ENCODE assay signal across 16 mouse cellular contexts in the genomic region with DNA sequence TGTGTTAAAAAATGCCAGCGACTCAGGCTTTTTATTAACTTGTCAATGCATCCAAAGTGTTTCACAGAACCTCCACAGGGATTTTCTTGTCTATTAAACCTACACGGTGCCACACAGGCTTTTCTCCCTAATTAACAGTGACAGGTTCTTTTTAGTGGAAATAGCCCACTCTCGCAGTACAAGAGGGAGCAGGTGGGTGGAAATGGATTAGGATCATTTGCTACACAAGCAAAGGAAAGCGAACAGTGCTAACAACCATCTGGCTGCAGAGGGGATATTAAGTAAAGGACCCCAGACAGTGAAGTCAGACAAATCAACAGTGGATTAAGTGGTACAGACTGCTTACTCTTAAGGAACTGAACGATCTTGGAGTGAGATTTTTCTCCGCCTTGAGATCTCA. TPM values are rescaled to one million over a fixed set of nuclear protein-coding genes. Genes with fewer than 3 reads are reported as not detected.
A peak's percentile ranks its signal among the peaks of the same experiment; 100 is the strongest.
DNase-seq lines count a peak whose midpoint lies in the region; ATAC-seq and TF ChIP-seq lines count a peak whose summit lies in the region.
"Had no signal": no experiment of that assay in that cellular context is flagged by ENCODE, and none has a peak within 500 bp of the region (broad histone marks: within the 10 kb centered on the region; RNA-seq: fewer than 3 reads in every experiment).

No protein-coding gene starts in this region.

- 34% methylated on average over 6 of the region's 6 CpGs for WGBS in forebrain, postnatal 0 days
- 41% methylated on average over 6 of the region's 6 CpGs for WGBS in midbrain, embryonic 14.5 days
- WGBS in heart, embryonic 11.5 days (ENCODE audit: insufficient replicate concordance) = 74% methylated on average over 6 of the region's 6 CpGs

- H3K27ac ChIP-seq in forebrain, postnatal 0 days (ENCODE audit: low read depth, low read length) = no peak overlapping the region
- H3K27ac ChIP-seq in midbrain, embryonic 14.5 days (replicated peaks; ENCODE audit: low read depth, low read length) = no peak overlapping the region
- H3K27ac ChIP-seq in heart, embryonic 11.5 days (ENCODE audit: low read depth, low read length) = no peak overlapping the region
- H3K27ac ChIP-seq: kidney, postnatal 0 days; liver, embryonic 13.5 days; lung, embryonic 15.5 days; neural tube, embryonic 13.5 days; stomach, postnatal 0 days had no signal

- DNase-seq in Muller cell, postnatal 12 days (ENCODE audit: inconsistent ontology term) = peak; percentile 24
- peak; percentile 93 for DNase-seq in brain, embryonic 14.5 days (ENCODE audit: low read depth)
- DNase-seq in forebrain, postnatal 0 days = peak; percentile 18
- peak; percentile 71 for DNase-seq in midbrain, embryonic 14.5 days
- no peak for DNase-seq in left cerebral cortex, postnatal 25 days (ENCODE audit: low spot score in 2 of 2)
- DNase-seq in adrenal gland, postnatal 14 days = no peak
- DNase-seq: cerebellum, adult 2 months; liver, embryonic 13.5 days; thymus, postnatal 14 days had no signal

- H3K9ac ChIP-seq in forebrain, postnatal 0 days = no peak overlapping the region
- H3K9ac ChIP-seq in midbrain, embryonic 14.5 days (replicated peaks; ENCODE audit: low read length) = no peak overlapping the region
- H3K9ac ChIP-seq in heart, embryonic 11.5 days (ENCODE audit: low read depth, low read length) = no peak overlapping the region
- H3K9ac ChIP-seq: heart, embryonic 12.5 days; liver, embryonic 13.5 days; lung, embryonic 15.5 days; neural tube, embryonic 13.5 days had no signal

- no peak for TF ChIP-seq POLR2A in brain, embryonic 14.5 days (IDR thresholded peaks at IDR 0.05; ENCODE audit: borderline replicate concordance, extremely low read depth, insufficient read depth, insufficient read length, poor library complexity, severe bottlenecking)

- no peaks in the 10 kb centered on the region for H3K27me3 ChIP-seq in forebrain, postnatal 0 days (ENCODE audit: insufficient read depth, low read length)
- H3K27me3 ChIP-seq in midbrain, embryonic 14.5 days (ENCODE audit: control insufficient read depth, insufficient read depth, low read length) = no peaks in the 10 kb centered on the region
- no peaks in the 10 kb centered on the region for H3K27me3 ChIP-seq in heart, embryonic 11.5 days (ENCODE audit: control insufficient read depth, insufficient read depth, low read length)
- H3K27me3 ChIP-seq: heart, embryonic 12.5 days; liver, embryonic 13.5 days; lung, embryonic 15.5 days; neural tube, embryonic 13.5 days had no signal

- intact Hi-C loops in left cerebral cortex, postnatal 25 days (cut with DNase I) = no loop called here

- H3K9me3 ChIP-seq in forebrain, postnatal 0 days (ENCODE audit: low read length) = no peaks in the 10 kb centered on the region
- H3K9me3 ChIP-seq in midbrain, embryonic 14.5 days (ENCODE audit: control insufficient read depth, low read length) = no peaks in the 10 kb centered on the region
- no peaks in the 10 kb centered on the region for H3K9me3 ChIP-seq in heart, embryonic 11.5 days (replicated peaks; ENCODE audit: control insufficient read depth, low read length)
- H3K9me3 ChIP-seq: heart, embryonic 12.5 days; liver, embryonic 13.5 days; lung, embryonic 15.5 days; neural tube, embryonic 13.5 days had no signal

- H3K4me3 ChIP-seq in forebrain, postnatal 0 days (ENCODE audit: low read depth, low read length) = no peak overlapping the region
- no peak overlapping the region for H3K4me3 ChIP-seq in midbrain, embryonic 14.5 days (replicated peaks; ENCODE audit: low read depth, low read length)
- H3K4me3 ChIP-seq in heart, embryonic 11.5 days (ENCODE audit: low read depth, low read length) = no peak overlapping the region
- H3K4me3 ChIP-seq: heart, embryonic 12.5 days; liver, embryonic 13.5 days; lung, embryonic 15.5 days; neural tube, embryonic 13.5 days had no signal

- no peaks in the 10 kb centered on the region for H3K36me3 ChIP-seq in forebrain, postnatal 0 days (ENCODE audit: insufficient read depth)
- H3K36me3 ChIP-seq in midbrain, embryonic 14.5 days (ENCODE audit: control insufficient read depth, insufficient read depth, low read length) = no peaks in the 10 kb centered on the region
- no peaks in the 10 kb centered on the region for H3K36me3 ChIP-seq in heart, embryonic 11.5 days (ENCODE audit: control insufficient read depth, insufficient read depth, low read length)
- H3K36me3 ChIP-seq: heart, embryonic 12.5 days; liver, embryonic 13.5 days; lung, embryonic 15.5 days; neural tube, embryonic 13.5 days had no signal

- ATAC-seq in forebrain, postnatal 0 days = peak; percentile 73; the same call in 1 of the 2 replicates
- peak; percentile 86 for ATAC-seq in midbrain, embryonic 14.5 days (ENCODE audit: low FRiP score, low TSS enrichment)
- ATAC-seq in heart, embryonic 11.5 days (replicated peaks; ENCODE audit: insufficient number of reproducible peaks, low FRiP score, low TSS enrichment) = no peak
- ATAC-seq: intestine, embryonic 16.5 days had no signal

- no peaks in the 10 kb centered on the region for H3K4me1 ChIP-seq in forebrain, postnatal 0 days (ENCODE audit: insufficient read depth)
- no peaks in the 10 kb centered on the region for H3K4me1 ChIP-seq in midbrain, embryonic 14.5 days (ENCODE audit: control insufficient read depth, insufficient read depth, low read length)
- H3K4me1 ChIP-seq in heart, embryonic 11.5 days (ENCODE audit: control insufficient read depth, insufficient read depth, low read length) = no peaks in the 10 kb centered on the region
- H3K4me1 ChIP-seq: heart, embryonic 12.5 days; liver, embryonic 13.5 days; lung, embryonic 15.5 days; neural tube, embryonic 13.5 days had no signal

- no peak overlapping the region for H3K4me2 ChIP-seq in forebrain, postnatal 0 days (ENCODE audit: low read depth)
- no peak overlapping the region for H3K4me2 ChIP-seq in midbrain, embryonic 14.5 days (ENCODE audit: low read length)
- H3K4me2 ChIP-seq in heart, embryonic 11.5 days = no peak overlapping the region
- H3K4me2 ChIP-seq: heart, embryonic 12.5 days; liver, embryonic 13.5 days; lung, embryonic 15.5 days; neural tube, embryonic 13.5 days had no signal

- no peak for TF ChIP-seq CTCF in brain, embryonic 14.5 days (IDR thresholded peaks at IDR 0.05; ENCODE audit: borderline replicate concordance, extremely low read depth, insufficient read depth, insufficient read length)
- TF ChIP-seq CTCF in forebrain, postnatal 0 days (IDR thresholded peaks at IDR 0.05; ENCODE audit: low read depth) = no peak

RNA-seq across cellular contexts. Expression of a gene that starts 33.2 kb away (rescaled TPM):
- 25.0 and 29.2 TPM in 2 replicates for polyA plus RNA-seq in brain, embryonic 14.5 days (2012; rRNA removed)
- 69.4 and 69.9 TPM in 2 replicates for total RNA-seq in forebrain, postnatal 0 days (2014; rRNA removed)
- 74.4 and 76.5 TPM in 2 replicates for polyA plus RNA-seq in forebrain, postnatal 0 days (2015; fragmentation: Nextera tagmentation; extraction: Ambion mirVana)
- 28.1 and 31.2 TPM in 2 replicates for polyA plus RNA-seq in midbrain, embryonic 14.5 days (2014; fragmentation: Nextera tagmentation; extraction: Ambion mirVana)
- polyA plus RNA-seq in heart, embryonic 11.5 days (2014; fragmentation: Nextera tagmentation; extraction: Ambion mirVana) = 54.9 and 62.3 TPM in 2 replicates
- 100 to 1,000 TPM; 112 to 118 TPM for total RNA-seq in left cerebral cortex, postnatal 25 days (2021)
- 117 and 134 TPM in 2 replicates for total RNA-seq in adrenal gland, postnatal 14 days (2021)

Comparison
In these comparisons a context has a peak if more than half of its experiments do, and no peak if none do; other contexts are left out.
1. DNase-seq: peak in Muller cell, postnatal 12 days (single experiment), brain, embryonic 14.5 days (single experiment), forebrain, postnatal 0 days (single experiment) and midbrain, embryonic 14.5 days (single experiment); none in left cerebral cortex, postnatal 25 days (0 of 2) and adrenal gland, postnatal 14 days (single experiment).